Mouse (Mus musculus): ENCODE results near the gene Grid1.

Grid1 gene

GRCm38 (mm10) chr14:34837145-34837544, 17.2 kb downstream of the Grid1 start:
- DNase-seq (ENCODE audit: low spot score in 2 of 2): no peak

GRCm38 (mm10) chr14:34838999-34839398, 19.1 kb downstream of the Grid1 start:
- DNase-seq (ENCODE audit: low spot score in 2 of 2): no peak

DNA sequence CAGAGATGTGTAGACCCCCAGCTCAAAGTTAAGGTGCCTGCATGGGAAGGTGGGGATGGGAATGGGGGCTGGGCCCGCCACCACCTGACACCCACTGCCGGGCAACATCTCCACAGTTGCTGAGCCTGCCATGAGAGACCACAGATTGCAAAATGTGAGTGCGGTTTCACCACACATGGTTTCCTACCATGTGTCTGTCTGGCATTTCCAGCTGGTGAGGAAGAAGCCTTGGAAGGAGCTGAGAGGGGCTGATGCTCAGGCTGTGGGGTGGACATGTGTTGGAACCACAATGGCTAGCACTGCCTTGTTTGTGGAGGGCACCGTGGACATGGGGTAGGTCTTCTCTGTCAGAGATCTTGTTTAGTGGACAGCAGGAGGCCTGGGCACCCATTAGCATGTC, 20.0 kb downstream of the Grid1 start:
- DNase-seq (ENCODE audit: low spot score in 2 of 2): no peak

GRCm38 (mm10) chr14:34843579-34843978, 23.7 kb downstream of the Grid1 start:
- DNase-seq (ENCODE audit: low spot score in 2 of 2): no peak

DNA sequence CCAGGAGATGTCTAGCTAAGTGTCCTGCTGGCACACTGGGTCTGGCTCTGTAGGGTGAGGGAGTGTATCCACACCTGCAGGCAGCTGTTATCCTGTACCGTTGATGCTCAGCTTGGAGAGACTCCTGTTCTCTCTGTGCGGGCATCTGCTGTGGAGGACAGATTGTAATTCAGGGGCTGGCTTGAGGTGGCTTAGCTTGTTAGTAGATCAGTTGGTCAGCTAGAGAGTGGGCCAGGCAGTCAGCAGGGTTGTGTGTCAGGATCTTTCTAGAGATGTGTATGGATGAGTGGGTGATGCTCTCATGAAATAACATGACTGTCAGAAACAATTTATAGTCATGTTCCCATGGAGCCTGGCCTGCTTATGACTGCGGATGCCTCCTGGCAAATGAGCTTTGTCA, 24.3 kb downstream of the Grid1 start:
- DNase-seq (ENCODE audit: low spot score in 2 of 2): no peak

GRCm38 (mm10) chr14:34846799-34847198, 26.9 kb downstream of the Grid1 start:
- no peak for DNase-seq (ENCODE audit: low spot score in 2 of 2)

DNA sequence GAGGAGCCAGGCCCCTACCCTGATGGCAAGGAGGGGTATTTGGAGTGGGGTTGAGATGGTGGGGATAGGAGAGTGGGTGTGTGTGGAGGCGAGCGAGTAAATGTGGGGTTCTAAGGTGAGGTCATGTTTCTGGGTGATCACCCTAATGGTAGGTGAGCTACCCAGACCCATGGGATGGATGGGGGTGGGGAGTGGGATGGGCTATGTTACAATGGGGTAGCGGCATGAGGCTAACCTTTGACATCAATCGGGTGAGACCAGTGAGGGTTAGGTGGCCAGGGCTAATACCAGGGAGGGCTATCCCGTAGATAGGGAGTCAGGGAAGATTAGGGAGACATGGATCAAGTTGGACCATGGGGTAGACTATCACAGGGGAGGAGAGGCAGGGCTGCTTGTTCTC, 27.7 kb downstream of the Grid1 start:
- no peak for DNase-seq (ENCODE audit: low spot score in 2 of 2)

GRCm38 (mm10) chr14:34860891-34861780, 41.2 kb downstream of the Grid1 start:
- no peak for DNase-seq (ENCODE audit: low spot score in 2 of 2)

GRCm38 (mm10) chr14:34867266-34867665, 47.4 kb downstream of the Grid1 start:
- no peak for DNase-seq (ENCODE audit: low spot score in 2 of 2)

- no peak for DNase-seq (ENCODE audit: low spot score in 2 of 2)
Observed at GRCm38 (mm10) chr14:34868513-34869260, 48.8 kb downstream of the Grid1 start.

GRCm38 (mm10) chr14:34879996-34880395, 60.1 kb downstream of the Grid1 start:
- no peak for DNase-seq (ENCODE audit: low spot score in 2 of 2)

DNA sequence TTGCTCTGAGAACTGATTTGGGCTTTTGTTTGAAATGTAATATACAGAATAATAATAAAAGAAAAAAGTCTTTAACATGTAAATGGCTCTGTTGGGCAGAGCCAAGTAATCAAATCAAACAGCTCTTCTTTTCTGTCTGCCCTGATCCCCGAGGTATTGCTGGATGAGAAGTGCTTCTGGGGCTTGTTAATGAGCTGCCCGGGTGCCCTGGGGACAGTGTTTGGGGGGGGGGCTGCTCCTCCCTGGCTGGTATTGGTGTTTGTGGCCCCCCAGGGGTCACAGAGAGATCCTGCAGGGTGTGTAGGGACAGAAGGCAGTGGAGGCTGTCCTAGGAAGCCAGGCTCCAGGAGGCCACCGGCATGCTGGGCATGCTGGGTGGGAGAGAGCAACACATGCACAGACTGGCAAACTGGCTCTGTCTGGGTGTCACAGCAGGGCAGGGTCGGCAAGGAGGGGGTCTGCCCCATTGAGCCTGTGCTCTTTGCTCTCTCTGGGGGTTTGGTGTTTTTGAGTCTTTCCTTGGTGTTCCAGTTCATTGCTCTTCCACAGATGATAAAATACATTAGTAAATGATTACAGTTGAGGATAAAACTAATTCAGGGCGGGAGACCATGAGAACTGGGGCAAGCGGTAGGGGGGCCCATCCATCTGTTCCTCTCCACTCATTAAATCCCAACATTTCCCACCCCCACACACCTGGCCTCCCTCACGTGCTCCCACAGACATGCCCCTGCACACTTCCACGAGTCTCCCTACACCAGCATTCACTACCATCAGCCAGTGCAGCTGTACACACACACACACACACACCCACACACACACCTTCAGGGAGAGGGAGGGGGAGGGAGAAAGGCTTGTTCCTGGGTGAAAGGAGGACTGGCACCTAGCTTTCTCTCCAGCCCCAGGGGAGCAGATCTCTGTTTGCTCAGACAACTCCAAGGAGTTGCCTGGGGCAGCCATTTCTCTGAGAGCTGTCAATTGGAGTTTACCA, 60.8 kb downstream of the Grid1 start:
- no peak for DNase-seq (ENCODE audit: low spot score in 2 of 2)

DNA sequence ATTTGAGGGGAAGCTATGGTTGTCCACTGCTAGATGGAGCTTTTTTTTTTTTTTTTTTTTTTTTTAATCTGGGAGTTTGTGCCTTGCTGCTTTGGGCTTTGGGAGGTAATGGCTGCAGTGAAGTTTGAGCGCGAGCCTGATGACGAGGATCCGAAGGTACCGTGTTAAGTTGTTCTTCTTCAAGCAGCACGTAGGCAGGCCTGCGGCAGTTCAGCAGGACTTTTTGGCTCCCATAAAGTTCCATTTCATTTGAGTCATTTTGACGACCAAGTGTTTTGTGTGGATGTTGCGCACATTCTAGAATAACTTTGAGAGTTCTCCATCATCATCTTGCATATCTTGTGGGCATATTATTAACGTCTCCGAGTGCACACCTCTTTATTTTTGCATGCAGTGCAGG, 64.3 kb downstream of the Grid1 start:
- DNase-seq (ENCODE audit: low spot score in 2 of 2): no peak

- no peak for DNase-seq (ENCODE audit: low spot score in 2 of 2)
Observed at GRCm38 (mm10) chr14:34884611-34885010, 64.7 kb downstream of the Grid1 start.

DNA sequence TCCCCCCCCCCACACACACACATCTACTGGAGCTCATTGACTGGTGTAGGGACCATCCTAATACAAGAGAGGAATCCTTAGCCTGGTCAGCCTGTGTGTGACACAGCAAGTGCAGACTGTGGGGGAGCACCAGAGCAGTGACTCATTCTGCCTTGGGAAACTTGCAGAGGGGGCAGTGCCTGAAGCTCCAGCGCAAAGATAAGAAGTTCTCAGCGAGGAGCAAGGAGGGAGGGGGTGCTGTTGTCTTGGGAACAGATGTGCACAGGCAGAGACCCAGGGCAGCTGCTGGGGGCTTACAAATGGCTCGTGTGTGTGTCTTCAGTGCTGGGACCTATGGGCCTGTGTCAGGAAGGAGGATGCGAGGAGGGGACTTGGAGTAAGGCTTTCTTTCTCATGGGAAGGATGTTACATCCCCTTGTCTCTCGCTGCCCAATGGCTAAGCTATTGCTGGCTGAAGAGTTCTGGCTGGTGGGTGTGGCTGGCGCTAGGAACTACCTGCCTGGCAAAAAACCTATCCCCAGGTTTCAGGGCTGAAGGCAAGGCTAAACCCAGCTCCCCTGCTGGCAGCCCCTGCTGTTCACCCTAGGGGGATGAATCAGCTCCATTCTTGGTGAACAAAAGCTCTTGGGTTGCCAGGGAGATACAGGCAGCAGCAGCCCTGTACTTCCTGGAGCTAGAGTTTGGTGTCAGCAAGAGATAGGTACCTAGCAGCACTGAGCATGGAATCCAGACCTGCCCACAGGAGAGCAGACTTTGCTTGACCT, 72.0 kb downstream of the Grid1 start:
- DNase-seq (ENCODE audit: low spot score in 2 of 2): peak; percentile 34 to 36

- peak; percentile 44 to 54 for DNase-seq (ENCODE audit: low spot score in 2 of 2)
Observed at GRCm38 (mm10) chr14:34896253-34896982, 76.5 kb downstream of the Grid1 start.

GRCm38 (mm10) chr14:34903854-34904253, 83.9 kb downstream of the Grid1 start:
- DNase-seq (ENCODE audit: low spot score in 2 of 2): no peak

GRCm38 (mm10) chr14:34905697-34906096, 85.8 kb downstream of the Grid1 start:
- DNase-seq (ENCODE audit: low spot score in 2 of 2): no peak

DNA sequence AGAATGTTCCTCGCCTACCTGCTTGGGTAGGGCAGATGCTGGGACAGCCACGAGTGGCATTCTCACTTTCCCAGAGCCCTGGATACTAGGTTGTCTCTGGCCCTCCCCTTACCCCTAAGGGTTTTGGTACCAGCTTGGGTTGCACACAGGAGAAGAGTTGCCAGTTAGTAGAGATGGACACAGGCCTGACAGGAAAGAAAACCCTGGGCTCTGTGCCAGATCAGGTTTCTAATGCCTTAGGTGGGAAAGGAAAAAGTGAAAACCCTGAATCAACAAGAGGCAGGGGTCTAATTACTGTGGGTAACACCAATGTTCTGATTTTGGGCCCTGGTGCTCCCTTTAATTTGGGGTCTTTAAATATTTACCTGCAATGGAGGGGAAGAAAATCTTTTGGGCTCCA, 88.5 kb downstream of the Grid1 start:
- no peak for DNase-seq (ENCODE audit: low spot score in 2 of 2)

GRCm38 (mm10) chr14:34908804-34909203, 88.9 kb downstream of the Grid1 start:
- DNase-seq (ENCODE audit: low spot score in 2 of 2): no peak

All from frontal cortex, postnatal 10 days (tissue).